Mouse (Mus musculus): ENCODE measurements at regions not wholly inside any gene's neighbourhood (a gene's known extent, or its start where the extent isn't known, plus 50 kb on each side); places are given as distances from the start of the nearest gene placed in this dataset.
A peak's percentile ranks its signal among the peaks of the same experiment; 100 is the strongest.

- DNase-seq = no peak
These were observed 87.6 kb upstream of the Atp1a1 start for GRCm38 (mm10) chr3:101691937-101692604.

DNA sequence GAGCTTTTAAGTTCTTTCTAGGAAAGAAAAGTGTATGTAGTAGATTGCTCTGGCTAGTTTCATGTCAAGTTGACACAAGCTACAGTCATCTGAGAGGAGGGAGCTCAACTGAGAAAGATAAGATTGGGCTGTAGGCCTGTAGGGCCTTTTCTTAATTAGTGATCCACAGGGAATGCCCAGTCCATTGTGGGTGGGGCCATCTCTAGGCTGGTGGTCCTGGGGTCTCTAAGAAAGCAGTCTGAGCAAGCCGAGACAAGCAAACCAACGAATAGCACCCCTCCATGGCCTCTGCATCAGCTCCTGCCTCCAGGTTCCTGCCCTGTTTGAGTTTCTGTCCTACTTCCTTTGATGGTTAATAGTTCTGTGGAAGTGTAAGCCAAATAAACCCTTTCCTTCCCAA, 86.3 kb upstream of the Atp1a1 start:
- no peak for DNase-seq

- DNase-seq = peak; percentile 98
These were observed 85.7 kb upstream of the Atp1a1 start for GRCm38 (mm10) chr3:101690222-101690621.

GRCm38 (mm10) chr3:101685203-101685602, 80.7 kb upstream of the Atp1a1 start:
- no peak for DNase-seq

DNA sequence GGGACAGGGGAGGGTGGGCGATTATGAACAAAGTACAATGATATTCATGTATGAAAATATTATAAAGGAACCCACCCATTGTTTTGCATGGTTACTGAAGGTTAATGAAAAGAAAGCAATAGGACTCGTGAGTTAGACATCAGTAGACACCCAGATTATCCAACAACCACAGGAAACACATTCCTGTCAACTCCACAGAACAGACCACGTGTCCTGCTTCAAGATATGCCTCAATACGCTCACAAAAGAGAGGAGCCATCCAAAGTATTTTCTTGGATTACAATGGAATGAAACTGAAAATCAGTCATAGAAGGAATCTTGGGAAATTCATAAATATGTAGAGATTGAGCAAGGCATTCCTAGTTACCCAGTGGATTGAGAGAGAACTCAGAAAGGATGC, 68.5 kb upstream of the Atp1a1 start:
- DNase-seq = no peak

DNA sequence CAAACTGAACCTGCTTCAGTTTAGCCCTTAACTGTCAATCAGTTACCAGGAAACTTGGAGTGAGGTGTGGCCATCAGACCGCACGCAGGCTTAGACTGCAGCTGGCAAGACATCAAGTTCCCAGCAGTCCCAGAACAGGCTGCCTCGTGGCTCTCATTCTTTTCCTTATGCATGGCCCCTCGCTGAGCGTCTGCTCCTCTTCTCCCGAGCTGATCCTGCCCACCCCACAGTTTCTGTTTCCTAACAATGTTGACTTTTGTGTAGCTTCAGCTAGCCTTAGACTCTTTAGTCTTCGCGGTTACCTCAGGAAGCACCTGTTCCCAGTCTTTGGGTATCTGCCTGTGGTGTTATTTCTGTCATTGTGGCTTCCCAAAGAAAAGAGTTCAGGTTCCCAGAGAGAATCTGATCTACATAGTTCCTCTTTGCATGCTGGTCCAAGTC, 66.1 kb upstream of the Atp1a1 start:
- peak; percentile 34 to 47 for DNase-seq

DNA sequence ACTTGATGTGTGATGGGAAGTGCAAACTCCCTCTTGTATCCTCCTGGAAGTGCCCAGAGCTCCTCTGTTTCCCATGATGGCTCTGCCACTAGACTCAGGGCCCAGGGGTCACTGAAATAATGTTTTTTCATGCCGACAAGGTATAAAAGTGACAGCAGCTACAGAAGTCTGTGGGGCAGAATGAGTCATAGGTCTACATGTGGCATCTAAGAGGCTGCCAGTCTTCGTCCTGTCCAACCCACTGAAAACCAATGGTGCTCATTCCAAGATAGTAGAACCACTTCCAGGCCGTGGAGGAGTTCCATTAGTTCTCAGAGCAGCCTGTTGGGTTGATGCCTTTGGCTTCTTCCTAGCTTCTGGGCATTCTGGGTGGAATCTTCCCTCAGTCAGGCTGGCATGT, 65.3 kb upstream of the Atp1a1 start:
- peak; percentile 34 to 40 for DNase-seq

GRCm38 (mm10) chr3:101667767-101668387, 63.4 kb upstream of the Atp1a1 start:
- DNase-seq = no peak

- no peak for DNase-seq
These were observed 62.7 kb upstream of the Atp1a1 start for GRCm38 (mm10) chr3:101667186-101667585.

DNA sequence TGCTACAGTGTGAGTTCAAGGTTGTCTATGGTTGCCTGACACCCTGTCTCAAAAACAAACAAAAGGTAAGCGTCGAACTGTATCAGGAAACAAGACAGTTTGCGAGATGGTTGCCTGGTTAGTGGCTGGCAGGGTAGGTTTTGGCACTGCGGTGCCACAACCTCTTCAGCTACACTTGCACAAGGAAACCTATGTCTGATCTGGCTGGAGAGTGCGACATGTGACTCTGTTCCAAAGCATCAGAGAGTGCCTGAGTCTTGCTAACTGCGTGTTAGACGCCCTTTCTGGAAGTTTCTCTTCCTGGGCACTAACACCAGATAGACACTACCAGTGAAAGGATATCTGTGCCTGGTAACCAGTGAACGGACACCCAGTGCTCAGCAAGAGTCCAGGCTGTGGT, 62.1 kb upstream of the Atp1a1 start:
- DNase-seq = no peak

DNA sequence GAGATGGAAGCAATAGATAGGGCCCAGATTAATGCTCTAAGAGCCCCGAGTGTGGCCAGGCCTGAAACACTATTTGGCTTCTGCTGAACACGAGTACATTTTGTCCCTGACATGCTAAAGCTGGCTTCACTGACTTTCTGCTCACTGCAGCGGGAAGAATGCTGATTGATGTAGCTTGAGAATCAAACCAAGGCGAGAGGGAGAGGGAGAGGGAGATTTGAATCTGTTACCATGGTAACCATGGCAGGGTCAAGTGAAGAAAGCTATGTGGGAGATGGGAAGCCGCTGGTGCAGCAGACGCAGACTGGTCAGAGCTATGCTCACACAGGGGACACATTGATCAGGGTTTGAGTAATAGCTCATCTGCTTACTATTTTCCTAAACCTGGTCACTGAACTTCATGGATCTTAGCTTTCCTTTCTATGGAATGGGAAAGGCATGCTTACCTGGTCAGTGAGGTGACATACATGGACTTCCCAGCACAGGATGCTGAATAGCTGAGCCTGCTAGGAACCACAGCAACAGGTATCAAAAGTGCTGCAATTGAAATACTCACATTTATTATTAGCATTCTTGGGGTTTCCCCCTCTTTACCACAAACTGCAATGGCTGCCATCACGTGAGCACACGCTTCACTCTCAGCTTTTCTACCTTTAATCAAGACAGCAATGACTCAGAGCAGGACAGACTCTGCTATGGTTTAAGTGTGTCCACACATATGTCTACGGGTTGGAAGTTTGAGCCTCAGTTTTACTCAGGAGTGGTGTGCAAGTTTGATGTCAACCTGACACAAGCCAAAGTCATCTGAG, 56.9 kb upstream of the Atp1a1 start:
- no peak for DNase-seq

DNA sequence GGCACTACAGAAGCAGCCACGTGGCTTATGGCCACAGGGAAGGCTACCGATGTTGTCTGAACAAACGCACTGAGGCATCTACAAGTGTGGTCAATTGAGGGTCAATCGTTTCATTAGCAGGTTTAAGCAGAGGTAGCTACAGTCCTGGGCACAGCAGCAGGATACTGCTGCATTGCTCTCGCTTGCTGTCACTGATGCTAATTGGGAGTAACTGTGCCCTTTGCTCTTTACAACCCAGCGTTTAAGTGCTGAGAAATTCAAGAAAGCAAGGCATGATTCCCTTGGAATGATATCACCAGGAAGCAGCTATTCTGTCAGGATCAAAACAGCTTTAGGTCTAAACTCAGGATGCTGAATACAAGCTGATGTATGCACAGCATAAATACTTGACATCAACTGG, 56.2 kb upstream of the Atp1a1 start:
- no peak for DNase-seq

DNA sequence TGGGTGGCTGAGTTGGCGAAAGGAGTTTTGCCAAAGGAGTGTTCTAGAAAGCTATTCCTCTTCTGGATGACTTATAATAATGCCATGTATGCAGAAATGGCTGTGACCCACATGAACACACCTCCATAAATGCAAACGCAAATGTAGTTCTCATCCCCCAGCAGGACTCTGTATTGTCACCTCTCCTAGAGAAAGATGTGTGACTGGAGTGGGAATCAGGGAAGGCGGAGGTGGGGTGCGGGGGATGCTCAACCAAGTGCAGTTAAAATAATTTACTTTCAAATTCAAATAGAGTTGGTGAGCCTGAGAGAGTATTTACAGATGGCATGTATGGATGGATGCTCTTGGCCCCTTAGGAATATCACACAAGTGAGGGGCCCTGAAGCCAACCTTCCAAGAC, 55.7 kb upstream of the Atp1a1 start:
- no peak for DNase-seq

- DNase-seq = no peak
These were observed 53.5 kb upstream of the Atp1a1 start for GRCm38 (mm10) chr3:101657979-101658378.

DNA sequence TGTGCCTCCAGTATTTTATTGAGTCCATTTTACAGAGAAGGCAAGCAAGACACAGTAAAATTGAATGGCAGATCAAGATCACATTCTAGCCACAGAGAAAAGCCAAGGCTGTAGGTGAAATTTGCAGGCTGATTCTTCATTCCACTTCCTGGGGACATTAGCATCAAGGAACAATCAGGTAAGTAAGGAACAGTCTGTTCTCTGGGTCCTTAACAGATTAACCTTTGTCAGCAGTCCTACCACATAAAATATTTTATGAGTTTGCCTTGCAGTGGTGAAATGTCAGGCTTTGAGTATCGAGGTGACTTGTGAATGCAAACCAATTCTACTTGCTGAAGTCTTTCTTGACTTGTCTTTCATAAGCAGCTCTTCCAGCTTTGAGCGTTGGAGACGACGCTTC, 50.2 kb upstream of the Atp1a1 start:
- no peak for DNase-seq
